Mouse (Mus musculus): ENCODE measurements at regions not wholly inside any gene's neighbourhood (a gene's known extent, or its start where the extent isn't known, plus 50 kb on each side); places are given as distances from the start of the nearest gene placed in this dataset.

DNA sequence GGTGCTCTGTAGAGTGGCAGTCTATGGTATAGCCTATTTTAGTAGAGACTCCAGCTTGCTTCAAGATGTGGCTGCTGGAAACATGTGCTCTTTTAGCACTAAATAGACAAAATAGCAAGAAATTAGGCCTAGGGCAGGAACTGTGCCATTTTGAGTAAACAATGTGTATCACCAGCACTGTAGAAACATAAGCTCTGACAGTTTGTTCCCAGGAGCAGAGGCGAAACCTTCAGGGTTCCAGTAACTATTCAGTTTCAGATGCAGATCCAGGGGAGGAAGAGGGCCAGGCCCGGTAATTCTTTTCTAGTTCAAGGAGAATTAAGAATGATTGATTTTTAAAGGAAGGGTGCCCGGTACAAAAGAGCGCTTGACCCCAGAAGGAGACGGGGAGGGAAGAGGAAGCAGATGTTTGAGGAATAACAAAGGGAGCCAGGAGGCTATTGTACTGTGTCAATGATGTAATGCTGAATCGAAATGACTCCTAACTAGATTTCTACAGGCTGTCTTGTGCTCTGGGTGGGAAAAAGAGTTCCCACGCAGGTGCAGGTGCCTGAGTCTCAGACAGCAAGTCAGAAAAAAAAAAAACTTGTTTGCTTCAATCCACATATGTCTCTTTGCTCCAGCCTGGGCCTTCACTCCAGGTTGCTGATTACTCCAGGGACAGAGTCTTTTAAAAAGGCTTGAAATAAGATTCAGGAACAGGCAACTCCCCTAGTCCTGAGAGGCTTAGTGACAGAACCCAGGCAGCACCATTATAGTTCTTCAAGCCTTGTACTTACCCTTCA lies 57.4 kb upstream of the Tex13c2 start:
- DNase-seq (ENCODE audit: low spot score) = peak; percentile 64
